Mouse (Mus musculus) lung, embryonic 16.5 days (tissue): Measurements from ENCODE around the gene Scgb2b27. TPM values are rescaled to one million over a fixed set of nuclear protein-coding genes. Genes with fewer than 3 reads are reported as not detected.

Source experiments
- polyA plus RNA-seq: library from polyadenylated mRNA; unstranded; fragments of >200 nt; fragmentation: Nextera tagmentation; extraction: Ambion mirVana; gene quantifications from 2 replicates; pipeline ENCODE4 v1.2.1, GENCODE M21; 2015

Gene Scgb2b27
- polyA plus RNA-seq, 1 experiment from 2014 or later = not detected

Other genes with a start within 250 kb of the Scgb2b27 start
- gene Scgb2b26, start 68.9 kb downstream of the Scgb2b27 start, polyA plus RNA-seq = not detected in 2 replicates
- gene Scgb1b27, start 7.5 kb upstream of the Scgb2b27 start, polyA plus RNA-seq = not detected in 2 replicates
- not detected in 2 replicates for gene Scgb1b30, start 81.5 kb upstream of the Scgb2b27 start, polyA plus RNA-seq
- gene Wtip, start 119.3 kb upstream of the Scgb2b27 start, polyA plus RNA-seq = 6.5 and 7.2 TPM in 2 replicates
- gene Uba2, start 155.7 kb upstream of the Scgb2b27 start, polyA plus RNA-seq = 192 and 203 TPM in 2 replicates
- 56.2 and 57.2 TPM in 2 replicates for gene Pdcd2l, start 182.7 kb upstream of the Scgb2b27 start, polyA plus RNA-seq
- 252 and 256 TPM in 2 replicates for gene Gpi1, start 216.4 kb upstream of the Scgb2b27 start, polyA plus RNA-seq
- gene Gm6096, start 237.1 kb upstream of the Scgb2b27 start, polyA plus RNA-seq = not detected in 2 replicates